9 mouse cellular contexts compared by ENCODE assay signal in genomic region chr5:24600236-24600635, GRCm38 (mm10). TPM values are rescaled to one million over a fixed set of nuclear protein-coding genes. Genes with fewer than 3 reads are reported as not detected.
DNase-seq lines count a peak whose midpoint lies in the region; ATAC-seq lines count a peak whose summit lies in the region.
"Had no signal": no experiment of that assay in that cellular context is flagged by ENCODE, and none has a peak within 500 bp of the region (broad histone marks: within the 10 kb centered on the region; RNA-seq: fewer than 3 reads in every experiment).

No protein-coding gene starts in this region.

- no peak for ATAC-seq in heart, embryonic 13.5 days (ENCODE audit: extremely low read depth, insufficient number of reproducible peaks, low FRiP score, low TSS enrichment)
- ATAC-seq in embryonic facial prominence, embryonic 12.5 days (ENCODE audit: insufficient number of reproducible peaks, insufficient read depth, low FRiP score, low TSS enrichment), result no peak
- ATAC-seq in midbrain, embryonic 13.5 days, result no peak
- ATAC-seq in megakaryocyte progenitor cell, adult 5-6 weeks (replicated peaks; ENCODE audit: poor library complexity), result no peak

- peak overlapping the region; percentile 100; the same call in 1 of the 2 replicates for H3K27ac ChIP-seq in heart, embryonic 13.5 days (replicated peaks)
- H3K27ac ChIP-seq in embryonic facial prominence, embryonic 12.5 days, result peak overlapping the region; percentile 100; the same call in 1 of the 2 replicates
- no peak overlapping the region for H3K27ac ChIP-seq in hindbrain, embryonic 10.5 days
- no peak overlapping the region for H3K27ac ChIP-seq in midbrain, embryonic 13.5 days

- peak overlapping the region; percentile 94 for H3K4me2 ChIP-seq in heart, embryonic 13.5 days
- H3K4me2 ChIP-seq in embryonic facial prominence, embryonic 12.5 days (replicated peaks), result peak overlapping the region; percentile 73
- peak overlapping the region; percentile 80 for H3K4me2 ChIP-seq in midbrain, embryonic 13.5 days (replicated peaks)

- no peak for DNase-seq in heart, postnatal 36 days
- no peak for DNase-seq in hindbrain, embryonic 10.5 days (ENCODE audit: low spot score)
- DNase-seq in spleen, adult 12 weeks (ENCODE audit: low spot score), result no peak
- DNase-seq in layer of hippocampus, postnatal 10 days (ENCODE audit: low spot score in 2 of 2), result no peak

- peaks cover 21% of the 10 kb centered on the region for H3K36me3 ChIP-seq in heart, embryonic 13.5 days
- H3K36me3 ChIP-seq in embryonic facial prominence, embryonic 12.5 days, result peaks cover 7% of the 10 kb centered on the region
- peaks cover 7% of the 10 kb centered on the region for H3K36me3 ChIP-seq in hindbrain, embryonic 10.5 days
- H3K36me3 ChIP-seq in midbrain, embryonic 13.5 days, result peaks cover 7% of the 10 kb centered on the region

- peaks cover 9% of the 10 kb centered on the region; the same call in 1 of the 2 replicates for H3K27me3 ChIP-seq in heart, embryonic 13.5 days (replicated peaks)
- H3K27me3 ChIP-seq in embryonic facial prominence, embryonic 12.5 days, result no peaks in the 10 kb centered on the region
- H3K27me3 ChIP-seq in hindbrain, embryonic 10.5 days (ENCODE audit: insufficient read depth, poor library complexity, severe bottlenecking), result peaks cover 66% of the 10 kb centered on the region
- H3K27me3 ChIP-seq in midbrain, embryonic 13.5 days, result no peaks in the 10 kb centered on the region

- WGBS in heart, embryonic 13.5 days, result 45% methylated on average over 2 of the region's 2 CpGs
- WGBS in embryonic facial prominence, embryonic 12.5 days, result 54% methylated on average over 2 of the region's 2 CpGs
- WGBS in hindbrain, embryonic 10.5 days, result 69% methylated on average over 2 of the region's 2 CpGs
- 67% methylated on average over 2 of the region's 2 CpGs for WGBS in midbrain, embryonic 13.5 days

- intact Hi-C loops in heart, postnatal 36 days (cut with DNase I), result loop anchor here (5.0 kb wide), 1 partner anchor 148 kb away; the partner anchor contains the start of gene Agap3

- no peaks in the 10 kb centered on the region for H3K9me3 ChIP-seq in heart, embryonic 13.5 days
- no peaks in the 10 kb centered on the region for H3K9me3 ChIP-seq in embryonic facial prominence, embryonic 12.5 days
- no peaks in the 10 kb centered on the region for H3K9me3 ChIP-seq in hindbrain, embryonic 10.5 days
- H3K9me3 ChIP-seq in midbrain, embryonic 13.5 days, result no peaks in the 10 kb centered on the region

- peak overlapping the region; percentile 78 for H3K4me3 ChIP-seq in heart, embryonic 13.5 days
- peak overlapping the region; percentile 70 for H3K4me3 ChIP-seq in embryonic facial prominence, embryonic 12.5 days
- peak overlapping the region; percentile 69; the same call in 1 of the 2 replicates for H3K4me3 ChIP-seq in hindbrain, embryonic 10.5 days
- H3K4me3 ChIP-seq in midbrain, embryonic 13.5 days (replicated peaks), result peak overlapping the region; percentile 54

- peak overlapping the region; percentile 96 for H3K9ac ChIP-seq in heart, embryonic 13.5 days
- 0 out of 2 replicates have a peak overlapping the region, but pooled peaks have one; percentile 90 for H3K9ac ChIP-seq in embryonic facial prominence, embryonic 12.5 days
- peak overlapping the region; percentile 93; the same call in 1 of the 2 replicates for H3K9ac ChIP-seq in midbrain, embryonic 13.5 days (replicated peaks)

- peaks cover 67% of the 10 kb centered on the region for H3K4me1 ChIP-seq in heart, embryonic 13.5 days
- H3K4me1 ChIP-seq in embryonic facial prominence, embryonic 12.5 days, result peaks cover 59% of the 10 kb centered on the region
- peaks cover 93% of the 10 kb centered on the region for H3K4me1 ChIP-seq in hindbrain, embryonic 10.5 days (replicated peaks)
- peaks cover 88% of the 10 kb centered on the region for H3K4me1 ChIP-seq in midbrain, embryonic 13.5 days (replicated peaks)

RNA-seq across cellular contexts. Expression of gene Chpf2, which starts 13.7 kb away (rescaled TPM):
- polyA plus RNA-seq in heart, embryonic 13.5 days (2015; fragmentation: Nextera tagmentation; extraction: Ambion mirVana), result 16.1 and 16.6 TPM in 2 replicates
- 10 to 100 TPM; 10.8 to 11.6 TPM for total RNA-seq in heart, postnatal 36 days (2021)
- polyA plus RNA-seq in embryonic facial prominence, embryonic 12.5 days (2016; fragmentation: Nextera tagmentation; extraction: Ambion mirVana), result 23.0 and 24.4 TPM in 2 replicates
- polyA plus RNA-seq in hindbrain, embryonic 10.5 days (2016; fragmentation: Nextera tagmentation; extraction: Ambion mirVana), result 16.5 and 19.3 TPM in 2 replicates
- 17.8 and 18.6 TPM in 2 replicates for polyA plus RNA-seq in midbrain, embryonic 13.5 days (2015; fragmentation: Nextera tagmentation; extraction: Ambion mirVana)
- total RNA-seq in megakaryocyte progenitor cell, adult 5-6 weeks (2015), result 4.7 and 5.9 TPM in 2 replicates
- 12.4 and 35.1 TPM in 2 replicates for total RNA-seq in megakaryocyte progenitor cell, adult 5-6 weeks (2017)
- 10 to 100 TPM; 54.6 to 64.1 TPM for total RNA-seq in layer of hippocampus, postnatal 10 days (2021)

RNA-seq across cellular contexts. Expression of gene Abcf2, which starts 23.0 kb away (rescaled TPM):
- polyA plus RNA-seq in heart, embryonic 13.5 days (2015; fragmentation: Nextera tagmentation; extraction: Ambion mirVana), result 66.7 and 70.7 TPM in 2 replicates
- total RNA-seq in heart, postnatal 36 days (2021), result 10 to 100 TPM; 55.3 to 56.0 TPM
- 126 and 128 TPM in 2 replicates for polyA plus RNA-seq in embryonic facial prominence, embryonic 12.5 days (2016; fragmentation: Nextera tagmentation; extraction: Ambion mirVana)
- polyA plus RNA-seq in hindbrain, embryonic 10.5 days (2016; fragmentation: Nextera tagmentation; extraction: Ambion mirVana), result 125 and 159 TPM in 2 replicates
- polyA plus RNA-seq in midbrain, embryonic 13.5 days (2015; fragmentation: Nextera tagmentation; extraction: Ambion mirVana), result 98.2 and 103 TPM in 2 replicates
- 45.4 and 46.0 TPM in 2 replicates for total RNA-seq in megakaryocyte progenitor cell, adult 5-6 weeks (2015)
- total RNA-seq in megakaryocyte progenitor cell, adult 5-6 weeks (2017), result 113 and 115 TPM in 2 replicates
- 10 to 100 TPM; 53.2 to 57.3 TPM for total RNA-seq in layer of hippocampus, postnatal 10 days (2021)

RNA-seq across cellular contexts. Expression of gene Smarcd3, which starts 24.0 kb away (rescaled TPM):
- polyA plus RNA-seq in heart, embryonic 13.5 days (2015; fragmentation: Nextera tagmentation; extraction: Ambion mirVana), result 54.5 and 58.5 TPM in 2 replicates
- total RNA-seq in heart, postnatal 36 days (2021), result 10 to 100 TPM; 63.2 to 64.5 TPM
- 73.5 and 74.7 TPM in 2 replicates for polyA plus RNA-seq in embryonic facial prominence, embryonic 12.5 days (2016; fragmentation: Nextera tagmentation; extraction: Ambion mirVana)
- 22.8 and 35.7 TPM in 2 replicates for polyA plus RNA-seq in hindbrain, embryonic 10.5 days (2016; fragmentation: Nextera tagmentation; extraction: Ambion mirVana)
- 119 and 127 TPM in 2 replicates for polyA plus RNA-seq in midbrain, embryonic 13.5 days (2015; fragmentation: Nextera tagmentation; extraction: Ambion mirVana)
- not detected in 2 replicates for total RNA-seq in megakaryocyte progenitor cell, adult 5-6 weeks (2015)
- 0.08 TPM in 1 of 2 replicates, not detected in the other for total RNA-seq in megakaryocyte progenitor cell, adult 5-6 weeks (2017)
- total RNA-seq in layer of hippocampus, postnatal 10 days (2021), result 100 to 1,000 TPM; 136 to 148 TPM

RNA-seq across cellular contexts. Expression of gene 4931409K22Rik, which starts 43.6 kb away (rescaled TPM):
- 0.08 and 0.11 TPM in 2 replicates for polyA plus RNA-seq in heart, embryonic 13.5 days (2015; fragmentation: Nextera tagmentation; extraction: Ambion mirVana)
- total RNA-seq in heart, postnatal 36 days (2021), result not detected
- polyA plus RNA-seq in embryonic facial prominence, embryonic 12.5 days (2016; fragmentation: Nextera tagmentation; extraction: Ambion mirVana), result 0.10 TPM in 1 of 2 replicates, not detected in the other
- 0.07 and 0.10 TPM in 2 replicates for polyA plus RNA-seq in hindbrain, embryonic 10.5 days (2016; fragmentation: Nextera tagmentation; extraction: Ambion mirVana)
- 0.07 and 0.08 TPM in 2 replicates for polyA plus RNA-seq in midbrain, embryonic 13.5 days (2015; fragmentation: Nextera tagmentation; extraction: Ambion mirVana)
- total RNA-seq in megakaryocyte progenitor cell, adult 5-6 weeks (2015), result not detected in 2 replicates
- total RNA-seq in megakaryocyte progenitor cell, adult 5-6 weeks (2017), result not detected in 2 replicates
- total RNA-seq in layer of hippocampus, postnatal 10 days (2021), result not detected
- total RNA-seq: granulocyte monocyte progenitor cell, adult 5-6 weeks had no signal

RNA-seq across cellular contexts. Expression of gene Asb10, which starts 59.5 kb away (rescaled TPM):
- polyA plus RNA-seq in heart, embryonic 13.5 days (2015; fragmentation: Nextera tagmentation; extraction: Ambion mirVana), result 4.1 TPM in 2 replicates
- total RNA-seq in heart, postnatal 36 days (2021), result 10 to 100 TPM; 73.0 to 82.3 TPM
- 0.33 and 1.1 TPM in 2 replicates for polyA plus RNA-seq in embryonic facial prominence, embryonic 12.5 days (2016; fragmentation: Nextera tagmentation; extraction: Ambion mirVana)
- 0.17 TPM in 1 of 2 replicates, not detected in the other for polyA plus RNA-seq in hindbrain, embryonic 10.5 days (2016; fragmentation: Nextera tagmentation; extraction: Ambion mirVana)
- polyA plus RNA-seq in midbrain, embryonic 13.5 days (2015; fragmentation: Nextera tagmentation; extraction: Ambion mirVana), result 0.17 TPM in 1 of 2 replicates, not detected in the other
- total RNA-seq in megakaryocyte progenitor cell, adult 5-6 weeks (2015), result not detected in 2 replicates
- not detected in 2 replicates for total RNA-seq in megakaryocyte progenitor cell, adult 5-6 weeks (2017)
- total RNA-seq in layer of hippocampus, postnatal 10 days (2021), result under 1 TPM; 0.38 to 0.41 TPM
- total RNA-seq: granulocyte monocyte progenitor cell, adult 5-6 weeks had no signal

Comparison
In these comparisons a context has a peak if more than half of its experiments do, and no peak if none do; other contexts are left out.
1. H3K27ac ChIP-seq: peak in heart, embryonic 13.5 days (single experiment) and embryonic facial prominence, embryonic 12.5 days (single experiment); none in hindbrain, embryonic 10.5 days (single experiment) and midbrain, embryonic 13.5 days (single experiment).
2. Peak in every context shown above with its lines, with median percentiles within 50 percentile points of each other: H3K4me2 ChIP-seq, H3K4me3 ChIP-seq and H3K9ac ChIP-seq.